Mouse (Mus musculus) liver, embryonic 14.5 days (tissue): ENCODE results near the gene Get4.

ENCODE experiments used
- CTCF ChIP-seq: IDR thresholded peaks from 2 replicates; pipeline ENCODE4 v1.5.1; 2016; ENCODE audit warnings: antibody characterized with exemption, low read depth, control low read depth
- EP300 ChIP-seq: IDR thresholded peaks from 2 replicates; pipeline ENCODE4 v1.6.1; 2016; ENCODE audit warnings: antibody characterized with exemption, low read depth

- no peak for TF ChIP-seq CTCF
- no peak for TF ChIP-seq EP300
These were observed 65.0 kb downstream of the Get4 start for GRCm38 (mm10) chr5:139316982-139317675.
